Mouse (Mus musculus): ENCODE results near the gene Pcolce.

Gene Pcolce

GRCm38 (mm10) chr5:137613550-137613949, at the start of gene Pcolce:
Pcolce (minus strand) TSS chr5:137613784.
- no peak for DNase-seq (ENCODE audit: low spot score)

- DNase-seq (ENCODE audit: low spot score) = no peak
These were observed 49.5 kb upstream of the Pcolce start for GRCm38 (mm10) chr5:137663057-137663456.

- DNase-seq (ENCODE audit: low spot score) = no peak
These were observed 46.6 kb upstream of the Pcolce start for GRCm38 (mm10) chr5:137660064-137660688.

GRCm38 (mm10) chr5:137656977-137657376, 43.4 kb upstream of the Pcolce start:
- DNase-seq (ENCODE audit: low spot score) = no peak

- no peak for DNase-seq (ENCODE audit: low spot score)
These were observed 41.2 kb upstream of the Pcolce start for GRCm38 (mm10) chr5:137654746-137655145.

GRCm38 (mm10) chr5:137653366-137653765, 39.8 kb upstream of the Pcolce start:
- no peak for DNase-seq (ENCODE audit: low spot score)

GRCm38 (mm10) chr5:137652474-137652873, 38.9 kb upstream of the Pcolce start:
- DNase-seq (ENCODE audit: low spot score) = peak; percentile 66

- DNase-seq (ENCODE audit: low spot score) = no peak
These were observed 36.3 kb upstream of the Pcolce start for GRCm38 (mm10) chr5:137649669-137650571.

GRCm38 (mm10) chr5:137649251-137649650, 35.7 kb upstream of the Pcolce start:
- no peak for DNase-seq (ENCODE audit: low spot score)

- no peak for DNase-seq (ENCODE audit: low spot score)
These were observed 34.4 kb upstream of the Pcolce start for GRCm38 (mm10) chr5:137647827-137648601.

GRCm38 (mm10) chr5:137645652-137646091, 32.1 kb upstream of the Pcolce start, which contains the start of gene Irs3:
Irs3 (minus strand) TSS chr5:137645714.
- no peak for DNase-seq (ENCODE audit: low spot score)

GRCm38 (mm10) chr5:137645091-137645651, 31.6 kb upstream of the Pcolce start:
- DNase-seq (ENCODE audit: low spot score) = no peak

- DNase-seq (ENCODE audit: low spot score) = no peak
These were observed 30.9 kb upstream of the Pcolce start for GRCm38 (mm10) chr5:137644484-137644883.

GRCm38 (mm10) chr5:137642886-137643285, 29.3 kb upstream of the Pcolce start:
- no peak for DNase-seq (ENCODE audit: low spot score)

GRCm38 (mm10) chr5:137641054-137641453, 27.5 kb upstream of the Pcolce start, which contains the start of gene Sap25:
Sap25 (plus strand) TSS chr5:137641334.
- DNase-seq (ENCODE audit: low spot score) = no peak

GRCm38 (mm10) chr5:137639472-137639871, 25.9 kb upstream of the Pcolce start:
- no peak for DNase-seq (ENCODE audit: low spot score)

- no peak for DNase-seq (ENCODE audit: low spot score)
These were observed 20.0 kb upstream of the Pcolce start for GRCm38 (mm10) chr5:137633397-137634084.

- DNase-seq (ENCODE audit: low spot score) = no peak
These were observed 18.0 kb upstream of the Pcolce start for GRCm38 (mm10) chr5:137631591-137631990.

- no peak for DNase-seq (ENCODE audit: low spot score)
These were observed 17.6 kb upstream of the Pcolce start for GRCm38 (mm10) chr5:137631171-137631570.

GRCm38 (mm10) chr5:137630602-137631001, 17.0 kb upstream of the Pcolce start:
- DNase-seq (ENCODE audit: low spot score) = no peak

GRCm38 (mm10) chr5:137629906-137630545, 16.4 kb upstream of the Pcolce start:
- DNase-seq (ENCODE audit: low spot score) = no peak
